8 mouse cellular contexts compared by ENCODE assay signal in the genomic region with DNA sequence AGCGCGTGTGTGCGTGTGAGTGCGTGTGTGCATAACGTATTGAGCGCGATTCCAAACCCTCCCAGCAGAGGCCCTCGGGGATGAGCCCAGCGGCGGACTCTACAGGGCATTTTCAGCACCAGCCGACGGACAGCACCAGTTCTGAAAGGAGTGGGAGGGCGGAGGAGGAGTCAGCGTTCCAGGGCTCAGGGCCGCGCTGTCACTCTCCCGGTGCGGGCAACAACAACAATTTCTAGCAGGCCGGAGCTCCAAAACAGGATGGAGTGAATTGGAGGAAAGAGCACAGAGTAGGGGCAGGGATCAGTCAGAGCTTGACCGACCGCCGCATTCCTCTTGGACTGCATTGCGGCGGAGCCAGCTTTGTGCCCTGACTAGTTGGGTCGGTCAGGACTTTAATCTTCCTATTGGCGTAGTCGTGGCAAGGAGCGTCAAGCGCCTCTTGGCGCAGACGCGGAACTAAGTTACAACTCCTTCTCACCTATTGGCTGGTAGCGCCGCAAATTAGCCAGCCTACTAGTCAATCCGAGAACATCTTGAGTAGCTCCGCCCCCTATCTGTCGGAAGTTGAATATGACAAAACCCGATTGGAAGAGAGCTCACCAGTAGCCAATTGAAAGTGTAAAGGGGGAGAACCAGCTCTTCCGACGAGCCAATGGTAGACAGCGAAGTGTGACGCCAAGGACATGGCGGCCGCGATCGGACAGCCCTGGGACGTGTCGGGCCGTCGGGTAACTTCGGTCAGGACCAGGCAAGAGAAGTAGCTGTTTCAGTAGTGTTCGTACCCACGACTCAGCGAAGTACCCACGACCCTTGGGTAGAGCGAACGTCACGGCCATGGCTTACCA. TPM values are rescaled to one million over a fixed set of nuclear protein-coding genes. Genes with fewer than 3 reads are reported as not detected.
DNase-seq lines count a peak whose midpoint lies in the region; ATAC-seq and TF ChIP-seq lines count a peak whose summit lies in the region.

A gene (plus strand): TSS at position 655 of the 845 bp plus-strand sequence.

- CTCF ChIA-PET in Patski (lab: Charles Lee) = interaction anchor here (0.8 to 2.2 kb wide), 7 partner anchors 9 to 49 kb away, joined by 3 to 9 read pairs (median 3); a partner anchor contains a TSS

- POLR2A ChIA-PET in Patski (lab: Charles Lee) = interaction anchor here (0.5 to 1.4 kb wide), 2 partner anchors 48 to 698 kb away, joined by 3 read pairs; no protein-coding TSS in a partner anchor

- H3K27ac ChIP-seq in hindbrain, embryonic 13.5 days = peak within 1 kb of the TSS; percentile 93

- peak within 1 kb of the TSS; percentile 77 for H3K4me3 ChIP-seq in hindbrain, embryonic 13.5 days

- peak within 1 kb of the TSS; percentile 87 for H3K4me2 ChIP-seq in hindbrain, embryonic 13.5 days

- peaks cover 44% of the 10 kb centered on the region for H3K4me1 ChIP-seq in hindbrain, embryonic 13.5 days (replicated peaks)

- DNase-seq in Patski (ENCODE audit: low read depth, low spot score) = peak; percentile 96
- DNase-seq in cerebellum, postnatal 14 days = peak; percentile 93 to 95
- peak; percentile 92 to 96 for DNase-seq in frontal cortex, postnatal 14 days (ENCODE audit: low spot score in 2 of 2)
- peak; percentile 74 to 84 for DNase-seq in layer of hippocampus, postnatal 25 days (ENCODE audit: extremely low spot score in 1 of 2, low spot score in 1 of 2)
- DNase-seq in lung, postnatal 25 days (ENCODE audit: low spot score) = peak; percentile 99
- peak; percentile 99 for DNase-seq in retina, embryonic 14.5 days (ENCODE audit: low spot score)
- peak; percentile 95 for DNase-seq in thymus, postnatal 4 days

- in situ Hi-C loops in Patski (cut with MboI; ENCODE audit: low pct_unique_long_range_greater_than_20kb) = no loop called here

- H3K9ac ChIP-seq in hindbrain, embryonic 13.5 days = peak within 1 kb of the TSS; percentile 86

- H3K9me3 ChIP-seq in hindbrain, embryonic 13.5 days = no peaks in the 10 kb centered on the region

- ATAC-seq in Patski = peak; percentile 80
- ATAC-seq in hindbrain, embryonic 13.5 days (ENCODE audit: low FRiP score) = peak; percentile 94

- H3K36me3 ChIP-seq in hindbrain, embryonic 13.5 days = peaks cover 34% of the 10 kb centered on the region

- under 1% methylated on average over 58 of the region's 58 CpGs for WGBS in hindbrain, embryonic 13.5 days

- no peak for TF ChIP-seq CTCF in Patski (IDR thresholded peaks at IDR 0.05)

- peaks cover 7% of the 10 kb centered on the region for H3K27me3 ChIP-seq in Patski
- peaks cover 34% of the 10 kb centered on the region for H3K27me3 ChIP-seq in hindbrain, embryonic 13.5 days

RNA-seq across cellular contexts. Expression of the gene that starts here (rescaled TPM):
- polyA plus RNA-seq in Patski (2021) = 68.6 TPM
- polyA plus RNA-seq in hindbrain, embryonic 13.5 days (2015; fragmentation: Nextera tagmentation; extraction: Ambion mirVana) = 57.6 and 58.2 TPM in 2 replicates
- total RNA-seq in layer of hippocampus, postnatal 25 days (2021) = 10 to 100 TPM; 24.5 to 24.7 TPM

Comparison
In these comparisons a context has a peak if more than half of its experiments do, and no peak if none do; other contexts are left out.
1. Peak in every context shown above with its lines: DNase-seq, ATAC-seq, H3K4me3 ChIP-seq and H3K27ac ChIP-seq.